Mouse (Mus musculus) bone marrow, adult 2 months (tissue): ENCODE results near the gene Rabep2.

ENCODE experiments used
- CTCF ChIP-seq: fragments of 200-500 bp; IDR thresholded peaks from 2 replicates; pipeline ENCODE4 v1.5.1; 2011; ENCODE audit warnings: low read length, control low read depth; ENCODE audit not compliant: control insufficient read depth, insufficient read depth
- POLR2A ChIP-seq: fragments of 200-500 bp; IDR thresholded peaks from 2 replicates; pipeline ENCODE4 v1.6.1; 2011; ENCODE audit warnings: low read depth, mild to moderate bottlenecking, control low read depth, low read length, borderline replicate concordance; ENCODE audit not compliant: control insufficient read depth

- TF ChIP-seq POLR2A (no peak), CTCF (no peak)
Observed at GRCm38 (mm10) chr7:126453861-126454260, 25.3 kb downstream of the Rabep2 start.
